Mouse (Mus musculus) heart, adult 2 months (tissue): ENCODE results near the gene Insr. TPM values are rescaled to one million over a fixed set of nuclear protein-coding genes. Genes with fewer than 3 reads are reported as not detected.

Source experiments
- DNase-seq, 2 experiments: peaks; one replicate each; pipeline ENCODE4 v3.0.0; 2021
- H3K27ac ChIP-seq: fragments of 200-600 bp; 2 replicates; pipeline ENCODE4 v1.8.1; 2022
- H3K27me3 ChIP-seq: fragments of 200-500 bp; 2 replicates; pipeline ENCODE4 v1.6.1; 2012; ENCODE audit warnings: mild to moderate bottlenecking, low read length, inconsistent platforms, mixed read lengths; ENCODE audit not compliant: control insufficient read depth, insufficient read depth
- H3K36me3 ChIP-seq: fragments of 200-500 bp; 2 replicates; pipeline ENCODE4 v1.6.1; 2012; ENCODE audit warnings: low read length, inconsistent platforms; ENCODE audit not compliant: control insufficient read depth, insufficient read depth
- H3K4me1 ChIP-seq: fragments of 200-500 bp; 2 replicates; pipeline ENCODE4 v1.6.1; 2011; ENCODE audit warnings: low read length; ENCODE audit not compliant: control insufficient read depth, insufficient read depth
- H3K4me3 ChIP-seq: fragments of 200-600 bp; 2 replicates; pipeline ENCODE4 v1.8.1; 2022
- H3K79me2 ChIP-seq: fragments of 200-500 bp; replicated peaks from 2 replicates; pipeline ENCODE4 v1.6.1; 2012; ENCODE audit warnings: mild to moderate bottlenecking, inconsistent platforms, low read length, moderate library complexity, mixed read lengths; ENCODE audit not compliant: control insufficient read depth, insufficient read depth
- H3K9ac ChIP-seq: fragments of 200-500 bp; 2 replicates; pipeline ENCODE4 v1.6.1; 2012; ENCODE audit warnings: low read depth, mild to moderate bottlenecking, control low read depth, inconsistent platforms, low read length, mixed read lengths
- CTCF ChIP-seq: fragments of 200-600 bp; IDR thresholded peaks from 2 replicates; pipeline ENCODE4 v1.8.1; 2022; ENCODE audit warnings: antibody characterized with exemption, mild to moderate bottlenecking, moderate library complexity
- EP300 ChIP-seq: fragments of 200-500 bp; IDR thresholded peaks from 2 replicates; pipeline ENCODE4 v1.6.1; 2011; ENCODE audit warnings: low read depth, low read length, control low read depth; ENCODE audit not compliant: insufficient read depth
- POLR2A ChIP-seq: fragments of 200-500 bp; IDR thresholded peaks from 2 replicates; pipeline ENCODE4 v1.6.1; 2011; ENCODE audit warnings: mild to moderate bottlenecking, low read depth, low read length, control low read depth; ENCODE audit not compliant: insufficient read depth
- WGBS: fragments of 180-500 bp; shearing (Covaris S2); methylation state at CpG from one replicate; pipeline ENCODE4 v1.1.7; 2018; 5-methylcytosine and 5-hydroxymethylcytosine counted together
- intact Hi-C: fragments of 180-260 bp; cut with DNase I; formaldehyde crosslinking; loops from one replicate; pipeline ENCODE4 v1.15.1; 2025
- polyA plus RNA-seq: library from polyadenylated mRNA; depleted of rRNA; stranded (reverse); fragments of >200 nt; gene quantifications from 2 replicates; pipeline ENCODE4 v1.2.3, GENCODE M21; 2012
- total RNA-seq, 2 experiments: library from RNA; stranded (reverse); gene quantifications; 2 replicates each; pipeline ENCODE4 v1.2.3; 2021

Gene Insr
- total and polyA plus RNA-seq, 3 experiments = 24.6 to 145 (median 112) TPM

GRCm38 (mm10) chr8:3237319-3237718 is 42.1 kb downstream of the Insr start:
- peak; percentile 86; the same call in 1 of the 2 replicates for TF ChIP-seq EP300
- no peak for TF ChIP-seq POLR2A
- no peak for TF ChIP-seq CTCF
- Histone ChIP-seq H3K27me3 (no peaks in the 10 kb centered on the region), H3K79me2 (peaks cover 6% of the 10 kb centered on the region), H3K4me1 (peaks cover 31% of the 10 kb centered on the region), H3K4me3 (no peak overlapping the region), H3K9ac (no peak overlapping the region), H3K27ac (peak overlapping the region; percentile 79), H3K36me3 (peaks cover 24% of the 10 kb centered on the region)
- WGBS = 34% methylated on average over 5 of the region's 5 CpGs
- intact Hi-C loops = loop anchor here (1.0 kb wide), 1 partner anchor 42 kb away; the partner anchor contains the start of gene Insr
- peak; percentile 64 to 82 for DNase-seq

DNA sequence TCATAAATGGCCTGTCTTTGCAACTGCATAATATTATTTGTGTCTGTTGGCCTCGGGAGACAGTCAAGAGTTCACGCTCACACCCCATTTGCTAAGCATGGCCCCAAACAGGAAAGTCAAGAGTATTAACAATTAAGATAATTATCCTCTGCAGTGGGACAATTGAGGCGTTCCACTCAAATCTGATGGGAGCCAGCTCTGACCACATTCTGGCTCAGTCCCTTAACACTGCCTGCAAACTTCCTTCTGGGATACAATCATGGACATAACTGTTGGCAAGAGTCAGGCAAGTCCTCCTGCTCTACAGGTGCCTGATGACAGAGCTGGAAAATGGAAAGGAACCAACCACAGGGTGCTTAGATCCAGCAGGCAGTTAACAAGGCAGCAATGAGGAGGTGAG is 43.1 kb downstream of the Insr start:
- TF ChIP-seq EP300 = 0 out of 2 replicates have a peak, but pooled peaks have one; percentile 16
- no peak for TF ChIP-seq CTCF
- WGBS = 8% methylated on average over 3 of the region's 3 CpGs
- intact Hi-C loops = no loop called here

DNA sequence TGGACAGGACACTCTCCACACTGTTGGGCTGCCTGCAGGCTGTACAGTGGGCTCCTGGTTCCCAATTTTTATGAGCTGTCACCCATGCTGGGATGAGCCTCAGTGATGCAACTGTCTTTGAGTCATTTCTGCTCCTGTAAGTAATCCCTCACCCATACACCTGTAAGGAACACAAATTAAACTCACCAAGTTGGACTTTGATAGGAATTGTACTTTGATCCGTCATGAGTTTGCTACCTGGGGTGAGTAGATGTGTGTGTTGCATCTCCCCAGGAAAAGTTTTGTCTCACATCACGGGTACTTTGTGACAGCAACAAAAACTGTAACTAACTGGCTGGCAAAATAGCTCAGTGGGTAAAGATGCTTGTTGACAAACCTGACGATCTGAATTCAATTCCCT is 44.8 kb downstream of the Insr start:
- intact Hi-C loops = no loop called here
- no peak overlapping the region for H3K9ac ChIP-seq
- peak overlapping the region; percentile 0; the same call in 1 of the 2 replicates for H3K27ac ChIP-seq
- no peak for DNase-seq
- H3K27me3 ChIP-seq = no peaks in the 10 kb centered on the region
- 86% methylated on average over 3 of the region's 3 CpGs for WGBS
- TF ChIP-seq EP300 = no peak
- no peak for TF ChIP-seq CTCF
- no peak for TF ChIP-seq POLR2A
- peaks cover 33% of the 10 kb centered on the region for H3K36me3 ChIP-seq
- peaks cover 6% of the 10 kb centered on the region for H3K79me2 ChIP-seq
- H3K4me1 ChIP-seq = peaks cover 32% of the 10 kb centered on the region
- no peak overlapping the region for H3K4me3 ChIP-seq

More for the DNA sequence above, 43.1 kb downstream of the Insr start:
- peaks cover 27% of the 10 kb centered on the region for H3K36me3 ChIP-seq
- H3K79me2 ChIP-seq = peaks cover 6% of the 10 kb centered on the region
- H3K9ac ChIP-seq = no peak overlapping the region
- H3K4me1 ChIP-seq = peaks cover 32% of the 10 kb centered on the region
- peak overlapping the region; percentile 79 for H3K27ac ChIP-seq
- H3K4me3 ChIP-seq = no peak overlapping the region
- no peak for DNase-seq
- no peaks in the 10 kb centered on the region for H3K27me3 ChIP-seq

DNA sequence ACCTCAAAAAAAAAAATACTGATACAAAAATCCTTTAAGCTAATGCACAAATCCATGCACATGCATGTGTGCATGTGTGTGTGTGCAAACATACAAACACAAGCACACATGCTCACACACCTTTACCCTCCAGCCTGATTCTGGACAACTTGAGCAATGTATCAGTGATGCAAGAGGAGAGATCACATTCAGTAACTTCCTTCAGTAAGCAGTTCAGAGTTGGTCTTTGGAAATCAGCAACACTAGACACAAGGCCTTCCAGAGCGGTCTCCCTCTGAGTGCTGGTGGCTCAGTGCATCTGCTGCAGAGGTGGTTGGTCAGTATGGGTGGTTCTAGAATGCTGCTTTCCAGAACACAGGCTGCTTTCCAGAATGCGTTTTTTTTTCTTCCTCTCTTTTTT is 46.8 kb downstream of the Insr start:
- Histone ChIP-seq H3K27ac (no peak overlapping the region), H3K79me2 (peaks cover 5% of the 10 kb centered on the region), H3K4me3 (no peak overlapping the region), H3K4me1 (peaks cover 20% of the 10 kb centered on the region), H3K27me3 (no peaks in the 10 kb centered on the region), H3K9ac (no peak overlapping the region), H3K36me3 (peaks cover 26% of the 10 kb centered on the region)
- intact Hi-C loops = no loop called here
- DNase-seq = no peak
- TF ChIP-seq POLR2A (no peak), EP300 (no peak), CTCF (no peak)
- 80% methylated on average over 2 of the region's 2 CpGs for WGBS

GRCm38 (mm10) chr8:3230118-3231060 is 49.0 kb downstream of the Insr start:
- intact Hi-C loops = no loop called here
- Histone ChIP-seq H3K27me3 (no peaks in the 10 kb centered on the region), H3K36me3 (peaks cover 23% of the 10 kb centered on the region), H3K9ac (no peak overlapping the region), H3K4me3 (no peak overlapping the region), H3K4me1 (peaks cover 12% of the 10 kb centered on the region), H3K27ac (peak overlapping the region; percentile 42), H3K79me2 (peaks cover 4% of the 10 kb centered on the region)
- TF ChIP-seq CTCF = no peak
- TF ChIP-seq EP300 = no peak
- no peak for TF ChIP-seq POLR2A
- 55% methylated on average over 10 of the region's 10 CpGs for WGBS
- DNase-seq = no peak

DNA sequence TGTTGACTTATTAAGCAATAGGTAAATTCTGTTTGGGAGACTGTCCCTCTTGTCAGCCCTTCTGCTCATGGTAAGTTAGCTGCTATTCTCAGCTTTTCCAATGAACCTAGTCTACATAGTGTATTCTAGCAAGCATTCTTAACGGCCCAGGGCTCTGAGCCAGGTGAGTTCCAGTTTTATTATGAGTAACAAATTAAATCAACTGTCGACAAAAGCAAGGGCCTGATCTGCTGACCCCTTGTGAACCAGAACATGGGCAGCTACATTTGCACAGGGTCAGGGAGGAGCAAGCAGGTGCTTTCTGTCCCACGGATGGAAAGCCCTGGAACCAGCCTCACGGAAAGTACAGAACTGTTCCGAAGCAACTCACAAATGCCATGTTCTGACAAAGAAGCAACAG is 52.0 kb downstream of the Insr start:
- DNase-seq = no peak
- Histone ChIP-seq H3K27me3 (no peaks in the 10 kb centered on the region), H3K36me3 (peaks cover 30% of the 10 kb centered on the region), H3K4me1 (peaks cover 20% of the 10 kb centered on the region), H3K4me3 (no peak overlapping the region), H3K27ac (peak overlapping the region; percentile 10), H3K79me2 (no peaks in the 10 kb centered on the region; the same call in none of the 2 replicates), H3K9ac (no peak overlapping the region)
- intact Hi-C loops = no loop called here
- TF ChIP-seq POLR2A (no peak), EP300 (no peak), CTCF (no peak)
- 61% methylated on average over 5 of the region's 5 CpGs for WGBS
